Mouse (Mus musculus) brain, embryonic 14.5 days (tissue): ENCODE measurements around the gene Fignl1.

Experiments used
- CTCF ChIP-seq: fragments of 200-500 bp; IDR thresholded peaks from 2 replicates; pipeline ENCODE4 v1.5.1; 2012; ENCODE audit warnings: inconsistent platforms, mild to moderate bottlenecking, moderate library complexity, borderline replicate concordance; ENCODE audit not compliant: insufficient read depth, insufficient read length; ENCODE audit errors: extremely low read depth
- POLR2A ChIP-seq: fragments of 200-500 bp; IDR thresholded peaks from 2 replicates; pipeline ENCODE4 v1.6.1; 2012; ENCODE audit warnings: mild to moderate bottlenecking, inconsistent platforms, borderline replicate concordance; ENCODE audit not compliant: poor library complexity, insufficient read depth, insufficient read length, severe bottlenecking; ENCODE audit errors: extremely low read depth

DNA sequence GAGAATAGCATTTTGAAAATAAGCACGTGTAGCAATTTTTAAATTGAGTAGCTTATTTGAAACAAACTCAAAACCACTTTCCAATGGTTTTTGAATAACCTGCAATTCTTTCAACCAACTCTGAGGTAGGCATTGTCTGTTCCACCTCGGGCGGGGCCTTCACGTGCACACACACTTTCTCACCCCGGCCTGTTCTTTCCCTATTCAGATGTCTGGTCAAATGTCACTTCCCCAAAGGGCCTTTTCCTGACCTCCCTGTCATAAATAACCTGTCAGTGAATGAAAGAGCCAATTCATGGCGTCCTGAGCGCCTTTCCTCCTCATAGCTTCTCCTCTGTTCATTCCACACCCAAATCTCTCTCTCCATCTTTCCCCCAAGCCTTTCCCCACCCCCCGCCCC, 24.3 kb upstream of the Fignl1 start:
- TF ChIP-seq CTCF (no peak), POLR2A (no peak)
